Mouse (Mus musculus) neural tube, embryonic 15.5 days (tissue): ENCODE results near the gene Slc12a8. TPM values are rescaled to one million over a fixed set of nuclear protein-coding genes. Genes with fewer than 3 reads are reported as not detected.

Experiments
- ATAC-seq: fragments of 200-750 bp; cut with Nextera tagmentation; 2 replicates; pipeline ENCODE4 v1.8.0; 2017; ENCODE audit warnings: mild to moderate bottlenecking, moderate TSS enrichment, moderate library complexity; ENCODE audit not compliant: low FRiP score
- H3K27ac ChIP-seq: fragments of 300-500 bp; sonication (generic); replicated peaks from 2 replicates; pipeline ENCODE4 v1.5.1; 2015; ENCODE audit warnings: mild to moderate bottlenecking, inconsistent platforms
- H3K27me3 ChIP-seq: fragments of 300-500 bp; sonication (generic); replicated peaks from 2 replicates; pipeline ENCODE4 v1.6.1; 2015; ENCODE audit warnings: inconsistent platforms
- H3K36me3 ChIP-seq: fragments of 300-500 bp; sonication (generic); 2 replicates; pipeline ENCODE4 v1.6.1; 2015; ENCODE audit warnings: inconsistent platforms
- H3K4me1 ChIP-seq: fragments of 300-500 bp; sonication (generic); 2 replicates; pipeline ENCODE4 v1.6.1; 2015; ENCODE audit warnings: inconsistent platforms
- H3K4me2 ChIP-seq: fragments of 300-500 bp; sonication (generic); 2 replicates; pipeline ENCODE4 v1.6.1; 2015; ENCODE audit warnings: inconsistent platforms, mild to moderate bottlenecking, moderate library complexity
- H3K4me3 ChIP-seq: fragments of 300-500 bp; sonication (generic); replicated peaks from 2 replicates; pipeline ENCODE4 v1.5.1; 2015; ENCODE audit warnings: mild to moderate bottlenecking, inconsistent platforms
- H3K9ac ChIP-seq: fragments of 300-500 bp; sonication (generic); replicated peaks from 2 replicates; pipeline ENCODE4 v1.6.1; 2015; ENCODE audit warnings: mild to moderate bottlenecking, inconsistent platforms
- H3K9me3 ChIP-seq: fragments of 300-500 bp; sonication (generic); replicated peaks from 2 replicates; pipeline ENCODE4 v1.6.1; 2016; ENCODE audit warnings: inconsistent platforms
- WGBS: fragments of 180-500 bp; shearing (Covaris S2); methylation state at CpG from one replicate; pipeline ENCODE4 v1.1.7; 2015; ENCODE audit warnings: mixed read lengths; 5-methylcytosine and 5-hydroxymethylcytosine counted together
- polyA plus RNA-seq: library from polyadenylated mRNA; unstranded; fragments of >200 nt; fragmentation: Nextera tagmentation; extraction: Ambion mirVana; gene quantifications from 2 replicates; pipeline ENCODE4 v1.2.1, GENCODE M21; 2015

The Slc12a8 gene
- polyA plus RNA-seq, 1 experiment from 2014 or later = 0.72 TPM

DNA sequence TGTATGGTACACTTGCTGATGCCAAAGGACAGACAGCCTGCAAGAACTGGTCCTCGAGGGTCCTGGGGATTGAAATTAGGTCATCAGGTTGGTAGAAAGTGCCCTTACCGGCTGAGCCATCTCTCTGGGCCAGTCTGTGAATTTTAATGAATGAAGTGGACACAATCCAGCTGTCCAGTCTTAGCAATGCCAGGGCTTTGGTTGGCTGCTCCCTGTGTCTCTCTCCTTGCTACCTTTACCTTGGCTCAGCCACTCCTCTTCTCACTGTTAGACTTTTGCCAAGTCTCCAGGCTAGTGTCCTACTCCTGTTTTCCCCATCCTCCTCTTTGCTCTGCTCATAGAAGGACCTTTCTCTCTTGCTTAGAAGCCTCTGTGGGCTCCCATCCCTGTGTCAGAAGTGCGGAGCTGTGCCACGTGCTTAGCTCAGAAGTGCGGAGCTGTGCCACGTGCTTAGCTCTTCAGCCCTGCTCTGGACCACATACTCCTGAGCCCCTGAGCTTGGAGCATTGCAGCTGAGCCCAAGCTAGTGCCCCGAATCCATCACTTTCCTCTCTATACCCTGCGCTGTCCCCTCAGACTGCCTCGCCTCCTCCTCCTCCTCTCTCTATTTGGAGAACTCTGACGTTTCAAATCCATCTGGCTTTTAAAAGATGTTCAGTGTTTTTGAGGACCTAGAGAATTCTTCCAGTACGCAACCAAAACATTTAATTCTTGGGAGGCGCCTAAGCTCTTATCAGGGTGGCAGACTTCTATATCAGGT, 118.9 kb downstream of the Slc12a8 start:
- H3K9me3 ChIP-seq = no peaks in the 10 kb centered on the region
- no peaks in the 10 kb centered on the region for H3K27me3 ChIP-seq
- WGBS = 82% methylated on average over 12 of the region's 12 CpGs
- H3K27ac ChIP-seq = no peak overlapping the region
- H3K4me3 ChIP-seq = no peak overlapping the region
- H3K4me2 ChIP-seq = no peak overlapping the region
- H3K9ac ChIP-seq = no peak overlapping the region
- H3K36me3 ChIP-seq = no peaks in the 10 kb centered on the region
- H3K4me1 ChIP-seq = no peaks in the 10 kb centered on the region
- no peak for ATAC-seq

DNA sequence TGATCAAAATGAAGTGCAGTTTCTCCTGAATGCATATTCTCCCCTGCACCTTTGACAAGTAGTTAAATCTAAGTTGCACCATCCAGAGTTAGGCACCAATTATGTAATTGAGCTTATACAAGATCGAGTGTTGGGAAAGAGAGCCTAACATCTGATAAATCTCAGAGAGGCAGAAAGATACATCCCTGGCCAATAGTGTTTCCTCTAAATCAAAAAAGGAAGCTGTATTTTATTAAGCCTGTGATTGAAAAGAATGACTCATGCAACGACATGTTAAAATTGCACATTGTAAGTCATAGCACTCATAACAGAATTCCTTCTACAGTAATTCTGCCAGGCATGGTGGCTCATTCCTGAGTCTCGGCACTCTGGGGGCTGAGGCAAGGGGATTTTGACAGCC, 124.7 kb downstream of the Slc12a8 start:
- Histone ChIP-seq H3K27me3 (no peaks in the 10 kb centered on the region), H3K4me2 (no peak overlapping the region), H3K27ac (no peak overlapping the region), H3K4me3 (no peak overlapping the region), H3K9me3 (no peaks in the 10 kb centered on the region), H3K36me3 (no peaks in the 10 kb centered on the region), H3K4me1 (no peaks in the 10 kb centered on the region), H3K9ac (no peak overlapping the region)
- 62% methylated on average over 3 of the region's 3 CpGs for WGBS
- ATAC-seq = no peak

DNA sequence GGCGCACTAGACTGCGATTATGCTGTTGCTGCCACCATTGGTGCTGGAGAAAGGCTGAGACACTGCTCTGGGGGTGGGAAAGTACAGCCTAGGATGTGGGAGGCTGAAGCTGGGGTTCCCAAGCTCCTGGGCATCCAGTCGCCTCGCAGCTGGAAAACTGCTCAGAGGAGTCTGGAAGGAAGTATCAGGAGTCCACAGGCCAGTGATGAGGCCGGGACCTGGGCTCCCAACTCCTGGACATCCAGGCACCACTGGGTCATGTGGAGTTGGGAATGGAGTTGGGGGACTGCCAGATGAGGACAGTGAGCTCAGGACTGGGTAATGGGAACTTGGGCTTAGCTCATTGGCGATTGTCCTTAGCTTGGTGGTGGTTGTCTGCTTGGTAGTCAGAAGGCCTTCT, 136.0 kb downstream of the Slc12a8 start:
- 95% methylated on average over 6 of the region's 6 CpGs for WGBS
- ATAC-seq = no peak
- H3K9me3 ChIP-seq = 0 out of 2 replicates have a peak, but pooled peaks cover 9% of the 10 kb centered on the region

DNA sequence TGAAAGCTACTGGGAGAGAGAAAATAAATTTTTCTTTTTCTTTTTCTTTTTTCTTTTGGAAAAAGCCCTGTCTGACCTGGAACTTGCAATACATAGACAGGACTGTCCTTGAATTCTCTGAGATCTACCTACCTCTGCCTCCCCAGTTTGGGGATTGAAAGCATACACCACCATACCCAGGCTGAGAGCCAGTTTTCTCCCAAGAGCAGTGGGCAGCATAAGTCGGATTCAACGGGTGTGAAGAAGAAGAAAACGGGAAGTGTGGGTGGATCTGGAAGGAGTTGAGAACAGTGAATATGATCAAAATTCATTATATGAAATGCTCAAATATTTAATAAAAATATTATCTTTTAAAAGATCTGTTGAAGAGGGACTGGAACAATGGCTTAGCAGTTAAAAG, 138.3 kb downstream of the Slc12a8 start:
- H3K4me2 ChIP-seq = no peak overlapping the region
- no peaks in the 10 kb centered on the region for H3K36me3 ChIP-seq
- H3K27me3 ChIP-seq = no peaks in the 10 kb centered on the region
- H3K4me1 ChIP-seq = no peaks in the 10 kb centered on the region
- no peak overlapping the region for H3K9ac ChIP-seq
- no peak for ATAC-seq
- H3K27ac ChIP-seq = no peak overlapping the region
- no peak overlapping the region for H3K4me3 ChIP-seq
- 0 out of 2 replicates have a peak, but pooled peaks cover 5% of the 10 kb centered on the region for H3K9me3 ChIP-seq
- 90% methylated on average over 3 of the region's 3 CpGs for whole genome bisulfite sequencing

More for the DNA sequence above, 136.0 kb downstream of the Slc12a8 start:
- H3K4me2 ChIP-seq = no peak overlapping the region
- H3K36me3 ChIP-seq = no peaks in the 10 kb centered on the region
- H3K4me1 ChIP-seq = no peaks in the 10 kb centered on the region
- H3K9ac ChIP-seq = no peak overlapping the region
- H3K27ac ChIP-seq = no peak overlapping the region
- no peaks in the 10 kb centered on the region for H3K27me3 ChIP-seq
- H3K4me3 ChIP-seq = no peak overlapping the region

DNA sequence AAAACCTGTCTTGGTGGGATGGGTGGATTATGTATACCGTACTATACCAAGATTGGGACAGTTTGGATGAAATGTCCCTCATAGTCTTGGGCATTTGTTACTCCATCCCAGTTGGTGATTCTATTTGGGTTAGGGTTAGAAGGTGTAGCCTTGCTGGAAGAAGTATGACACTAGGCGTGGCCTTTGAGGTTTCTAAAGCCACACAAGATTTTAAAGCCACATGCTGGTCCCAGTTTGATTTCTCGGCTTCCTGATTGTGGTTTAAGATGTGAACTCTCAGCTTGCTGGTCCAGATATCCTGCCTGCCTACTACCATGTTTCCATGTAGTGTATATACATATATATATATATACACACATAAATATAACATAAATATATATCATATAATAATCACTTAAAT, 140.1 kb downstream of the Slc12a8 start:
- Histone ChIP-seq H3K4me1 (no peaks in the 10 kb centered on the region), H3K27ac (no peak overlapping the region), H3K9ac (no peak overlapping the region), H3K4me2 (no peak overlapping the region), H3K27me3 (no peaks in the 10 kb centered on the region), H3K36me3 (no peaks in the 10 kb centered on the region), H3K9me3 (no peaks in the 10 kb centered on the region), H3K4me3 (no peak overlapping the region)
- 91% methylated on average over 3 of the region's 3 CpGs for WGBS
- no peak for ATAC-seq

DNA sequence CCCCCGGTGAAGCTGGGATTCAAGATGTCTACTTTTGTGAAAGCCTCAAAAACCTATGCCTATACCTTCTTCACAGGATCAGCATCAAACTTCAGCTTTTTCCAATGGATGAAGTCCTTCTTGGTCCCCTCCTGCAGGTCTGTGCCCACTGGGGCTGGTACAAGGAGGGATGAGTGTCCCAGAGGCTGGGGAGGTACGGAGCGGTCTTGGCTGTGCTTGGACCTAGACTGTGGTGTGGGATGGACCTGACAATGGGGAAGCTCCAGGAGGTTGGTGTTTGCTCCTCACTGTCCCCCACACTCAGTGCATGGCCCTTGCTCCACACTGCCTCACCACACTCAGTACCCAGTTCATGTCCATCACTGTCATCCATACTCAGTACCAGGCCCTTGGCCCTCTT, 141.0 kb downstream of the Slc12a8 start:
- no peaks in the 10 kb centered on the region for H3K9me3 ChIP-seq
- no peak overlapping the region for H3K4me3 ChIP-seq
- WGBS = 100% methylated on average over 3 of the region's 3 CpGs
- no peaks in the 10 kb centered on the region for H3K27me3 ChIP-seq
- H3K27ac ChIP-seq = no peak overlapping the region
- no peaks in the 10 kb centered on the region for H3K36me3 ChIP-seq
- no peak for ATAC-seq
- H3K9ac ChIP-seq = no peak overlapping the region
- no peaks in the 10 kb centered on the region for H3K4me1 ChIP-seq
- H3K4me2 ChIP-seq = no peak overlapping the region

DNA sequence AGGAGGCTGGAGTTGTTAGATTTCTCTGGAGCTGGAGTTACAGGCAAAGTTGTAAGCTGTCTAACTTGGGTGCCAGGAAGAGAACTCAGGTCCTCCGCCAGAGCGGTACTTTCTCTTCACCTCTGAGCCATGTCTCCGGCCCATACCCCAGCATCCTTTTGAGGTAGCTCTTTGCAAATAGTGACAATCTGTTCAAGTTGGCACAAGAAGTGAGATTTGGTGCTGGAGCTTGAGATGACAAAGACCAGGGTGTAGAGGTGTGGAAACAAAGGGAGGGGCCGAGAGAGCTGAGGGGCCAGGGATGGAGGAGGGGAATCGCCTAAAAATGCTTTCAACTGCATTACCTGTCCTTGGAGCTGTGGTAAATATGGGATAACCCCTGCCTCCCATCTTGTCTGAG, 142.4 kb downstream of the Slc12a8 start:
- Histone ChIP-seq H3K27ac (no peak overlapping the region), H3K9ac (no peak overlapping the region), H3K27me3 (no peaks in the 10 kb centered on the region), H3K4me3 (no peak overlapping the region), H3K4me2 (no peak overlapping the region), H3K36me3 (no peaks in the 10 kb centered on the region), H3K9me3 (no peaks in the 10 kb centered on the region), H3K4me1 (no peaks in the 10 kb centered on the region)
- no peak for ATAC-seq
- WGBS = 95% methylated on average over 5 of the region's 5 CpGs

DNA sequence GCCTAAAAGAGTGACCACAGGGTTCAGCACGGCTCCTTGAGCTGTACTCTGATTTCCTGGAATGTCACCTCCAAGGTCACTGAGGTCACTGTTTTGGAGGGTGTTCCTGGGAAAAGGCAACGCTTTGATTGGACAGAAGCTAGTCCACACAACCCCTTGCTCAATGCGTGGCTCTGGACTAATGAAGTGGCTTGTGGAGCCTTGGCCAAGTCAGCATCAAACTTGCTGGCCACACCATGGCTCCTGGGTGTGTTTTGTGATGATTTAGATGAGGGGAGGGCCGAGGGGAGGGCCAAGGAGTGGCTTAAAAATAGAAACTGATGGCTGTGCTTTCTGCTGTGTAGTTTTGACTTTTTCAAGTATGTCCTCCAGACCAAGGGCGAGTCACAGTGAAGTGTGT, 143.0 kb downstream of the Slc12a8 start:
- H3K9ac ChIP-seq = no peak overlapping the region
- no peaks in the 10 kb centered on the region for H3K27me3 ChIP-seq
- no peaks in the 10 kb centered on the region for H3K9me3 ChIP-seq
- ATAC-seq = no peak
- H3K4me3 ChIP-seq = no peak overlapping the region
- WGBS = 83% methylated on average over 5 of the region's 5 CpGs
- no peaks in the 10 kb centered on the region for H3K4me1 ChIP-seq
- no peaks in the 10 kb centered on the region for H3K36me3 ChIP-seq
- H3K4me2 ChIP-seq = no peak overlapping the region
- no peak overlapping the region for H3K27ac ChIP-seq

DNA sequence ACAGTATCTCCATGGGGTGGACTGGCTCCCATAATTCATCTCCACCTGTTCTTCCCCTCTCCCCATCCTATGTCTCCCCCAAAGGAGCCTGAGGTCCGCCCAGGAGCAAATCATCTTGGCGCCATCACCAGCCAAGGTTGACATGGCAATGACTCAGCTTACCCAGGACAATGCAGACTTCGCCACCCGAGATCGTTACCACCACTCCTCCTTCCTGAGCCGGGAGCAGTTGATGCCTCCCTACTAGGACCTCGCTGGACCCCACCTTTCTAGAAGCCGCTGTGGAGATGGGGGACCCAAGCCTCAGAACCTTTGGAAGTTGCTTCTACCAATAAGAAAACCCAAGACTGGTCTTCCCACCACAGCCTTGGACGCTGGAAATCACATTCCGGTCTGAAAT, 145.7 kb downstream of the Slc12a8 start:
- no peak overlapping the region for H3K4me2 ChIP-seq

DNA sequence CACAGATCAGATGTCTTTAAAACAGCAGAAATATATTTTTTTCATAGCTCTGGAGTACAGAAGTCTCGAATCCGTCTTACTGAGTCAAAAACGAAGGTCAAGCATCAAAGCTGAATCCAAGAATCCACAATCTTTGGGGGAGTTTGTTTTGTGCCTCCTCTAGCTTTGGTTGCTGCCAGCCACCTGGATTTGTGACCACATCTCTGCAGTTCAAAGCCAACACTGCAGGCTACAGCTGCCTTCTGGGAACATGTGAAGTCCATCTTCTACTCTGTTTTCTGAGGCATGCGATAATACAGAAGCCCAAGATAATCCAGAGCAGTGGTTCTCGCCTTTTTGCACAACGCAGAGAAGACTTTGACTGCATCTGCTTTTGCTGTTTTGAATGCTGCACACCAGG, 149.1 kb downstream of the Slc12a8 start:
- Histone ChIP-seq H3K36me3 (no peaks in the 10 kb centered on the region), H3K27ac (no peak overlapping the region), H3K4me2 (no peak overlapping the region), H3K4me1 (no peaks in the 10 kb centered on the region), H3K27me3 (no peaks in the 10 kb centered on the region), H3K9ac (no peak overlapping the region), H3K9me3 (no peaks in the 10 kb centered on the region), H3K4me3 (no peak overlapping the region)
- WGBS = 90% methylated on average over 6 of the region's 6 CpGs
- ATAC-seq = no peak

More for the DNA sequence above, 145.7 kb downstream of the Slc12a8 start:
- WGBS = 94% methylated on average over 10 of the region's 10 CpGs
- no peak for ATAC-seq
- H3K27me3 ChIP-seq = no peaks in the 10 kb centered on the region
- H3K4me3 ChIP-seq = no peak overlapping the region
- H3K36me3 ChIP-seq = no peaks in the 10 kb centered on the region
- H3K9me3 ChIP-seq = no peaks in the 10 kb centered on the region
- no peak overlapping the region for H3K27ac ChIP-seq
- H3K9ac ChIP-seq = no peak overlapping the region
- no peaks in the 10 kb centered on the region for H3K4me1 ChIP-seq

DNA sequence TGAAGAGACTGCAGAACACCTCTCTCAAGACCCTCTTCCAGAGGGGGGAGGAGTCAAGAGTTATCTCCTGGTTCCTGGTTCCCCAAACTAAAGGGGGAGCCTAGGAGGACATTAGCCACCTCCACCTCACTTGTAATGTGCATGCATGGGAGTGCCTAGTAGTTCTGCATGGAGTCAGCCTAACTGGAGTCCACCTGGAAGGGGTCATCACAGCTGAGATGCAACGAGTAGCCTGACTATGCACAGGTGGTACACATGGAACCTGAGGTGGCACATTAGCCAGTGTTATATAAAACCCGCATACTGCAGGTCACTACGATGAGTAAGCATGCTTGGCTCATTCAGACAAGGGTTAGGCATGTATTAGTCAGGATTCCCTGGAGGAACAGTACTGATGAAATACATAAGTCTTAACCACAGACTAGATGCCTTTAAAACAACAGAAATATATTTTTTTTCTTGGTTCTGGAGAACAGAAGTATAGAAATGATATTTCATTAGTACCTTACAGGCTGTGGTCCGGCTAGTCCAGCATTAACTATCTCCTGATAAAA, 149.9 kb downstream of the Slc12a8 start:
- no peak overlapping the region for H3K4me2 ChIP-seq
- H3K9ac ChIP-seq = no peak overlapping the region
- ATAC-seq = no peak
- no peak overlapping the region for H3K4me3 ChIP-seq
- H3K27ac ChIP-seq = no peak overlapping the region
- no peaks in the 10 kb centered on the region for H3K36me3 ChIP-seq
- H3K4me1 ChIP-seq = no peaks in the 10 kb centered on the region
- no peaks in the 10 kb centered on the region for H3K27me3 ChIP-seq
- 94% methylated on average over 4 of the region's 4 CpGs for WGBS
- no peaks in the 10 kb centered on the region for H3K9me3 ChIP-seq

DNA sequence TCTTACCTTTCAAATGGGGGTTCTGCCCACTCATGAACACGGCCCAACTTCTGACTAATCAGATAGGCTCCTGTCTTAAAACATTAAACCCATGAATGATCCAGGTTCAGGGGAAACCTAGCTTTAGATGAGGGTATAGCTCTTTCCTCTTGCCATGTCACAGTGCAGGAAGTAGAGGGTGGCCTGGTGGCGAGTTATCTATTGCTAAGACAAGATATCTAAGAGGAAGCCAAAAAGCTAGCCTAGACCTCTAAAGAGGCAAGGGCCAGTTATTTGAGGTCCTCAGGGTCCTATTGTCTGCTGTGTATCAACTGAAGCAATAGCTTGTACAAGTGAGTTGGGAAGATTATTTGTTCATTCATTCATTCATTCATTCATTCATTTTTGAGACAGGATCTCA, 151.3 kb downstream of the Slc12a8 start:
- ATAC-seq = no peak
- H3K36me3 ChIP-seq = no peaks in the 10 kb centered on the region
- H3K9ac ChIP-seq = no peak overlapping the region
- H3K4me3 ChIP-seq = no peak overlapping the region
- no peaks in the 10 kb centered on the region for H3K27me3 ChIP-seq
- no peaks in the 10 kb centered on the region for H3K9me3 ChIP-seq
- 0 out of 2 replicates have a peak, but pooled peaks cover 2% of the 10 kb centered on the region for H3K4me1 ChIP-seq
- no peak overlapping the region for H3K4me2 ChIP-seq
- no peak overlapping the region for H3K27ac ChIP-seq
- WGBS = 92% methylated on average over 2 of the region's 2 CpGs
